Mouse (Mus musculus) erythroblast, embryonic 14.5 days (primary cell): ENCODE measurements around the gene Uxs1.

Experiments used
- GATA1 ChIP-seq: IDR thresholded peaks from 2 replicates; pipeline ENCODE4 v1.6.1; 2012; ENCODE audit warnings: low read length, inconsistent platforms, mixed read lengths
- TAL1 ChIP-seq: IDR thresholded peaks from 3 replicates; pipeline ENCODE4 v1.6.1; 2012; ENCODE audit warnings: low read length, inconsistent platforms, mixed read lengths

DNA sequence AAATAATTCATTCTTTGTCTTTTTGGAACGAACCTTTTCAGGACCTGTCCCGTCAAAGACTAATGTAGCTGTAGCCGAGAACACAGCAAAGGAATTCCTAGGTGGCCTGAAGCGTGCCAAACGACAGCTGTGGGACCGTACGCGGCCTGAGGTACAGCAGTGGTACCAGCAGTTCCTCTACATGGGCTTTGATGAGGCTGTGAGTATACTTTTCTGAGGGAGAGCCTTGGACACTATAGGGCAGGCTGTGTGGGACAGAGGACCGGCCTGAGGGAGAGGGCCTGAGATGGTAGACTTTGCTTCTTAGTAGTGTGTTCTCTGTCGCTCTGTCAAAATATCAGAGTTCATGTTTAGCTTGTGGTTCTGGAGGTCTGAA, 89.1 kb downstream of the Uxs1 start:
- no peak for TF ChIP-seq TAL1
- TF ChIP-seq GATA1: no peak
